Mouse (Mus musculus): Measurements from ENCODE around the gene Scly. TPM values are rescaled to one million over a fixed set of nuclear protein-coding genes. Genes with fewer than 3 reads are reported as not detected.
A peak's percentile ranks its signal among the peaks of the same experiment; 100 is the strongest.

Gene Scly
- total RNA-seq, 2 experiments from 2014 or later: 13.7 TPM

DNA sequence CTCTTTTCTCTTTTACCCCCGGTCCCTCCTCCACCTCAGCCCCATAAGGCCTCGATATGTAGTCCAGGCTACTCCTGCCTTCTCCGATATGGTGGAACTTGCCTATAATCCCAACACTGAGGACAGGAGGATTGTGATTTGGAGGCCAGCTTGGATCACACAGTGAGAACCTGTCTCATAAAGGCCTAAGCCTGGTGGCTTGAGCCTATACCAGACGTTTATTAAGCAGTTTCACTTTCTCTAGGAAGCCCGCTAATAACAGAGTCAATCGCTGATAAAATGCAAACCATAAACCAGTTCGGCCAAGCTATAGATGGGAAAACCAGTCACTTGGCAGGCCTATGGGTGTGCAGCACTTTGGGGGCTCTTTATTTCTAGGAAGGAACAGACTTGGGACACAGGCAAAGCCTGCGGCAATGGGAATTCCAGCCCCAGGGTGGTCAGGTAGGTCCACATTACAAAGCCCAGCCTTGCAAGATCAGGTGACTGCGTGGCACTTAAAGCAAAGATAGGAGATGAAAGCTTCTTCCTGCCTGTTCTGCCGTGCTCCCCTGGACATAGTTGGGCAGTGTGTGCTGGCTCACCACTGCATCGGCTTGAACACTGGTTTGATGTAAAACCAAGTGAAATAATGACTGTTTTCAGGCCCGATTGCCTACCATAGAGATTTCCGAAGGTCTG lies 1.0 kb downstream of the Scly start:
- DNase-seq: no peak
- intact Hi-C loops (cut with DNase I): loop anchor here (2.0 kb wide), 1 partner anchor 48 kb away; the partner anchor contains the start of gene Ube2f

DNA sequence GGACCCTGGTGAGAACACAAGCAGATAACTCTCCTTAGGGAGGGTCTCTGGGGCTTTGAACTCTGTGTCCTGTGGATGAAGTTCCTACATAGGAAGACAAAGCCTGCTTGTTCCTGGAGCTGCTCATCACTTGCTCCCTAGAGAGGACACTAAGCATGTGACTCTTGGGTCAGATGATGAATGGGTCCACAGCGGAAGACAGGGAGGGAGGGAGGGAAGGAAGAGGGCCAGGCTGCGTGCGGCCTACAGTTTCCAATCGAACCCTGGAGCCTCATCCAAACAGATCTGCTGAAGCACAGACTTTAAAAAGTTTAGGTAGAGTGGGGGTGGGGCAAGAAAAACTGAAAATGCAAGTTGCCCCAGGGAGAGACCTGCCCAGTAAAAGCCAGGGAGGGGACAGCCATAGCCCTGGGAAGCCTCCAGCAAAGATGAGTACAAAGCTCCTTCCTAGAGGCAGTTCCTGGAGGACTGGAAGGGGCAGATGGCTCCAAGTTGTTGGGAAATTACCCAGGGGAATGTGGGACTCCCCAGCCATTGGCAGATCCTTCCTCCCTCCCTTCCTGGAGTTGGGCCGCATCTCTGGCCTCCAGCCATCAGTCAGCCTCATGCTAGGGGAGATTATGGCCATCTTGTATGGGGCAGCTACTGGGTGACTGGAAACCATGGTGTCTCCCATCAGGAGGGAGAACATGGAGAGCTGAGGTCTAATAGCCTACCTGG lies 1.7 kb downstream of the Scly start:
- intact Hi-C loops (cut with DNase I): loop anchor here (2.0 kb wide), 1 partner anchor 49 kb away; the partner anchor contains the start of gene Ube2f
- DNase-seq: peak; percentile 33 to 45

DNA sequence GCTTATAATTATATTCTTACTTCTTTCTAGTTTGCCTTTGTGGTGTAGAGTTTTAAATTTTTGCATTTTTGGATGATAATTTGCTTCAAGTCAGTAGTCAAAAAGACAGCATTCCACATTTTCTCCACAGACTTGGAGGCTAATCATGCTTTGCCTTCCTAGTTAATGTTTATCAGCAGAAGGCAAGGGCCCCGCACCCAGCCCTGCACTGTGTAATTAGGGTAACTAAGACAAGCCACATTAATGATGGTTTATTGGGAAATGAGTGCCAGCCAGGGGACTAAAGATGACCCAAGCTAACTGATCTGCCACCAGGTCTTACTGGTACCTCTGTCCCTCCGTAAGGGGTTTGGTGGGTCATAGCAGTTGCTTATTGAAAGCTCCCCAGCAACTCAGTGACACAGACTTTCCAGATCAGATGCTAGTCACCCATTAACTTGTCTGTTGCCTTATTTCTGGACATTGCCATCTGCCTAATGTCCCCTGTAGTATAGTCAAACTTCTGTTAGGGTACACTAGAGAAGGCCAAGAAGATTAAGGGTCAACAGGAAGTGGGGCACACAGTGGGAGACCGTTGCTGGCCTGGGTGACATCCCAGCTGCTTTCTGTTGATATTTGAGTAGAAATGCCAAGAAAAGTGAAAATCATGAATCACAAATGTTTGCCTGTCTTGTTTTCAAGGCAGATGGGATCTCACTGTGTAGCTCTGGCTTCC lies 3.2 kb downstream of the Scly start:
- intact Hi-C loops (cut with DNase I): no loop called here

DNA sequence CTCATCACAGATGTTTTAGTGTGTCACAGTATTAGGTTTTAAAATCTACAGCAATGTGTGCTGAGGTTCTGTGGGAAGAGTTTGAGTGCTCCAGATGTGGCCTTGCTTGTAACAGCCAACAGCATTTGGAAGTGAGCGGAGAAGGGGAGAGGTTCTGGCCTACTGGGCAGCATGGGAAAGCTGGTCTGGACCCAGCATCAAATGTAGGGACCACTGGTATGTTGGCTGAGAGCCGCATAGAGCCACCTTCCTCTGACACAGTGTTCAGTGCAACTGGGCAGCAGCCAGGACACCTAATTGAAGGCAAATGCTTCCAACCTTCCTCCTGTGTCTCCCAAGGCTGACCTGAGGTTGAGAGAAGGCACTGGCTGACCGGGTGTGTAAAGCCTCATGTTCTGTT lies 3.9 kb downstream of the Scly start:
- intact Hi-C loops (cut with DNase I): no loop called here
- no peak for DNase-seq

More for the DNA sequence above, 3.2 kb downstream of the Scly start:
- peak in 1 of 2 experiments; percentile 12 for DNase-seq

DNA sequence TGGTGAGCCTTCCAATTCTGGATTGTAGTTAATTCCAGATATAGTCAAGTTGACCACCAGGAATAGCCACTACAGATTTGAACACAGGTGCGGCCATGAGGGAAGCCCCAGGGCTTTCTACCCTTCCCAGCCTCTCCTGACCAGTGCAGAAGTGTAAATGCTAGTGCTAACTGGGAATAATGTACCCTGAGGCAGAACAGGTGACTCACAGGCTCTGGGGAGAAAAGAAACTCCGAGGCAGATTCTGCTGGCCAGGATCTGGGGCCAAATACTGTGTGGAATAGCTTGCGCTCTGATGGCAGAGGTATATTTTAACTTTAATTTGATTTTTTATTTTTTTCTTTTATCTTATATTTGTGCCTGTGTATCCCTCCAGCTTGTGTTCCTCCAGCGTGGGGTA lies 6.5 kb downstream of the Scly start:
- no peak for DNase-seq
- intact Hi-C loops (cut with DNase I): no loop called here

DNA sequence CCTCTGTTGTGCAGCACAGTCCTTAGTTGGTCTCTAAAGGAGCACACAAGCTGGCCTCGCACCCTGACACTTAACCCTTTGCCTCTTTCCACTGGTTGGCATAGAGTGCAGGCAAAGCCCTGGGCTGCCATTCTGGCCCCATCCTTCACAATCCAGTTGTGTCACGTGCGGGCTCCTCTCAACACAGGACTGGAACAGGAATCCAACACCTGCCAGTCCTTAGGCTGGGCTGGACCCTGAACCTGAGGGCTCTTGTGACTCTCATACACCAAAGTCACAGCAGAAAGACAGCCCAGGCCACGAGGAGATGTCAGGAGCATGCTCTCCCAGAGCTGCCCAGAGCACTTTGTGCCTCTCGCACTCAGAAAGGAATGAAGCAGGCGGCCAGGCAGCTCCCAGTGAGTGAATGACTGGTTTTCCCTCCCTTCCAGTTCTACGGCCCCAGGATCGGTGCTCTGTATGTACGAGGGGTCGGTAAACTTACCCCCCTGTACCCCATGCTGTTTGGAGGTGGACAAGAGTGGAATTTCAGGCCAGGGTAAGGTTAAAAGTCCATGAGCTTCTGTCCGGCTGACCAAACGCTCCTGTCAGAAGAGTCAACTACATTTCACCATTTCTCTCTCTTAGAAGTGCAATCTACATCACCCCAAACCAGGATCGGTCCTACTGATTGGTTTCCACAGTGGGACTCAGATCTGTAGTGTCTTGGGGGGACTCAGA lies 11.4 kb downstream of the Scly start:
- no peak for DNase-seq
- intact Hi-C loops (cut with DNase I): no loop called here

DNA sequence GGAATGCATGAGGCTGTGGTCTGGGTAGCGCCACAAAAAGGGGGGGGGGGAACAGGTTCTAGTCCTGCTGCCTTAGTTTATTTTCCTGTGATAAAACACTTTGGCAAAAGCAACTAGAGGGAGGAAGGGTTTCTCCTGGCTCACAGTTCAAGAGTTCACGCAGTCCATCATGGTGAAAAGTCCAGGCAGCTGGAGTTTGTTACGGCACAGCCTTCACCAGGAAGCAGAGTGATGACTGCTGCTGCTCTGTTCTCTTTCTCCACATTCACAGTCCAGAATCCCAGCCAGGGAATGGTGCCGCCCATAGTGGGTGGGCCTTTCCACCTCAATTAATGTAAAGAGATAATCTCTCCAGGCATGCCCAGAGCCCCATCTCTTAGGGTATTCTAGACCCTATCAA lies 14.1 kb downstream of the Scly start:
- intact Hi-C loops (cut with DNase I): no loop called here
- DNase-seq: no peak

DNA sequence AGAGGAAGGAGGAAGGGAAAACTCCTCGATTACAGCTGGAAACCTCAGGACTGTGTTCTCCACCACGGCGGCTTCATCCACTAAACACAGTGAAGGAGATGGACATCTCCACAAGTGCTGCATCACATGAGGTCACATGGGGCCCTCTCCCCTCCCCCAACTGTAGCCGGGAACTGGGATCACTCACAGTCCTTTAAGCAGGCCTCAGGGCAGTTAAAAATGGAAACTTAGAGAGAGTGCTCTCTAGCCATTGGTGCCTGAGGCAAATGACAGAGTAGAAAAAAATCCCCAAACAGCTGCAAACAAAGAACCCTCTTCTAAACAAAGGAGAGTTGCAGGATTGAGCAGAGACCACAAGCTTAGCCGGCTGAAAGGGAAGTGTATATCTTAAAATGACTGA lies 15.1 kb downstream of the Scly start:
- intact Hi-C loops (cut with DNase I): no loop called here
- DNase-seq: peak; percentile 48 to 53

DNA sequence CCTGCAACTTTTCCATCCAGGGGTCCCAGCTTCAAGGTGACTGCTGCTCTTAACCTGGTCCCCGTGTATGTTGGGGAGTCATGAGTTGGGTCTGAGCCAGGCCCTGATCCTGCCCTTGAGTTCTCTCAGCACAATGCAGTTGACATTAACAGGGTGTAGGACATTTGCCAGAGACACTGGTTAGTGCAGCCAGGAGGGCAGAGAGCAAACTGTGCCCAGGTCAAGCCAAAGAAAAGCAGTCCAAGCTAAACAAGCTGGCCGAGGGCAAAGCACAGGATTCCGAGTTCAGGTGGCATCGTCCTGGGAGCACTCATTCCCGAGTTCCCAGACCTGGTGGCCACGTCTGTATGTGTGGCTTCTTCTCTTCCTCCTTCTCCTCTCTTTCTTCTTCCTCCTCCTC lies 19.5 kb downstream of the Scly start:
- intact Hi-C loops (cut with DNase I): no loop called here
- no peak for DNase-seq

DNA sequence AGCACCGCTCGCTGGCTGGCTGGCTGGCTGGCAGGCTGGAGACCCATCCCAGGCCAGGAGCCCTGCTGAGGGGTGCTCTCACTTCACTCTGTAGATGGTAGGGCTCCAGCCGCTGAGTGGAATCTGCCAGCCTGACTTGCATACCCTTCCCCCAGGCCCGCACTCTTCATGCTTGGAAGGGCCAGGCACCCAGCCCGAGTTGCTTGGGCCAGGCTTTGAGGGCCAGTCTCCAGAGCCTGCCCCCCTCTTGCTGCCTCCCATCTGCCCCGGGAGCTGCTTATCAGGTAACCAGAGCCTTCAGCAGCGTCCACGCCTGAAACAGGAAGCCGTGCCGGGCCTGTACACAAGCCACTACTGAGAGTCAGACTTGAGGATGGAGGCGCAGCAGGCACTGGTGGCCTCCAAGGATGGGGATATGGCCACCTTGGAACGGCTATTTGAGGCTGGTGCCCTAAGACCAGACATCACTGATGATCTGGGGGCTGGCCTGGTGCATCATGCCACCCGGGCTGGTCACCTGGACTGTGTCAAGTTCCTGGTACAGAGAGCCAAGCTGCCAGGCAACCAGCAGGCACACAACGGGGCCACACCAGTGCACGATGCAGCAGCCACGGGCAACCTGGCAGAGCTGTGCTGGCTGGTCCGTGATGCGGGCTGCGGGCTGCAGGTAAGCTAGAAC lies 23.8 kb downstream of the Scly start, which contains the start of gene Espnl:
TSS of gene Espnl (plus strand) at position 316 of the 679 bp plus-strand sequence.
- intact Hi-C loops (cut with DNase I): no loop called here
- DNase-seq: peak; percentile 39 to 43

DNA sequence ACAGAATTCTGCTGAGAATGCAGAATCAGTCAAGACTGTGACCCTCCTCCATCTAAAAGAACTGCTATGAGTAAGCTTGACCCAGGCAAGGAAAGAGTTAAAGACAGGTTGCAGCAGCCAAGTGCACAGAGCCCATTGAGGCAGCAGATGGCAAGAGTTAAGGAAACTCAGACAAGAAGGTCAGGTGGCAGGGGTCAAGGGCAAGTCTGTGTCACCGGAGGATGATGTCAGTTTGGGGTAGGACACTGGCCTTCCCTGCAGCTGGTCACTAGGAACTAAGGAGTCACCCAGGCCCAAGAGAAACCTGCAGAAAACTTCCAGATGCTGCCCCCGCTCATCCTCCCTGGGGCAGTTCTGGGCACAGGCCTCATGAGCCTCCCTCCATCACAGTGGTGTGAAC lies 26.5 kb downstream of the Scly start:
- intact Hi-C loops (cut with DNase I): no loop called here

DNA sequence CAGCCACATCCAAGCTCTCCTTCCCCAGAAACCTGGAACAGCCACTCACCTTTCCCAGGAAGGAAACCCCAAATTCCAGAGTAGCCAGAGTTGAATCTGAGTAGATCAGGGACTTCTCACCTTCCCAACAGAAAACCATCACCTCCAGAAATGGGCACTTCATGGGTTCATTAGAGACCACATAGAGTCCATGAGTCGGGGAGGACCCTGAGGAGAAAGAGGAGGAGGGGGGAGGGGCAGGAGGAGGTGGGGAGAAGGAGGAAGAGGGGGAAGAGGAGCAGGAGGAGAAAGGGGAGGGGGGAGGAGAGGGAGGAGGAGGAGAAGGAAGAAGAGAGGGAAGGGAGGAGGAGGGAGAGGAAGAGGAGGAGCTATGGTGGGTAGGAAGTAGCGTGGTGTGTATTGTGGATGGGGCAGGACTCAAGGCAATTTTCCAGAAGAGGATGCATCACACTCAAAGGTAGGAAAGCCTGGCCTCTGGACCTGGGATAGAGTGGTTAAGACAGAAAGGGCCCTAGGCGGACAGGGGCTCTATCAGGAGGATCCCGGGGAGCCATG lies 27.4 kb downstream of the Scly start:
- no peak for DNase-seq
- intact Hi-C loops (cut with DNase I): no loop called here

More for the DNA sequence above, 26.5 kb downstream of the Scly start:
- no peak for DNase-seq

DNA sequence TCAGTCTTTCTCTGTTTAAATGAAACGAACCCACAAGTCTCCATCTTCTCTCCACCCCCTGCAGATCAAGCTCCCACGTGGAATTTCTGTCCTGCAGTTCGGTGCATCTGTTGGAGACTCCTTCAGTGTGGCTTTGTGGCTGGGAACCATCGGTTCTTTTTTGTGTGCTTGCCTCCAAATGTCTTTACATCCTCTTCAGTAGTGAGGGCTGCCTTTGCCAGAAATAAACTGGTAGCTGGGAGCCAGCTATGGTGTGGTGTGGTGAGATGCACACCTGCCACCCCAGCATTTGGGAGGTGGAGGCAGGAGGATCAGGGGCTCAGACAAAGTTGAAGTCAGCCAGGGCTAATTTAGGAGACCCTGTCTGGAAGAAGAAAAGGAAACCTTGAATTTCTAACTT lies 34.0 kb downstream of the Scly start:
- intact Hi-C loops (cut with DNase I): no loop called here
- no peak for DNase-seq

DNA sequence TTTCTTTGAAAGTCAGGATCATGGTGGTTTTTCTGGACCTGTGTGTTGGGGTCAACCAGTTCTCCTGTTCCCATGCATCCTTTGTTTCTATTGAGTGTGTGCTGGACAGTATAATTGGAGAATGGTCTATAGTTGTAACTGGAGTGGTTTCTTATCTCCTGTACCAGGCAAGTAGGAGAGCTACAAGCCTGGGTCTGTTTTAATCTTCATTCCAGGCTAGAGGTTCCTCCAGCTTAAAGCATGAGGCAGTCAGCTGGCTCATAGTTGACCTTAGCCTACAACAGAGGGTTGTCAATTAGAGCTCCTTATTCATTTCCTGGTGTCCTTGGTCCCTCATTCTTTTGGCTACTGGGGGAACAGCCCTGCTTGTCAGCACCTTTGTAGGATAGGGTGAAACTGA lies 35.4 kb downstream of the Scly start:
- DNase-seq: no peak
- intact Hi-C loops (cut with DNase I): no loop called here

DNA sequence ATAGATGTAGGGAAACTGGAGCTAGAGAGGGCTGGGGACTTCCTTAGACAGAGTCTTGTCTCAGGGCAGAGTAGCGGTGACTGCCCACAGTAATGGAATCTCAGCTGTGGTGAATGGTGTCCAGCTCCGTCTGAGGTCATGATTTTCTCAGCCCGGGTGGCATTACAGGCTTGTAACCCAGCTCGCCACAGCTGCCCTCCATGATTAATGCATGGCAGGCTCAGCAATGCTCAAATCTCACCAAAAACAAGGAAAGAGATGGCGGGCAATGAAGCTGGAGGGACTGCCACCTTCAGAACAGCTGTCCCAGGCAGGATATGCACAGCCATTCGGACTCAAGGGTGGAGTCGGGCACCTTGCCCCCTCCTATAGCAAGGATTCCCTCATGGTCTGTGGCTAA lies 39.2 kb downstream of the Scly start:
- intact Hi-C loops (cut with DNase I): no loop called here

DNA sequence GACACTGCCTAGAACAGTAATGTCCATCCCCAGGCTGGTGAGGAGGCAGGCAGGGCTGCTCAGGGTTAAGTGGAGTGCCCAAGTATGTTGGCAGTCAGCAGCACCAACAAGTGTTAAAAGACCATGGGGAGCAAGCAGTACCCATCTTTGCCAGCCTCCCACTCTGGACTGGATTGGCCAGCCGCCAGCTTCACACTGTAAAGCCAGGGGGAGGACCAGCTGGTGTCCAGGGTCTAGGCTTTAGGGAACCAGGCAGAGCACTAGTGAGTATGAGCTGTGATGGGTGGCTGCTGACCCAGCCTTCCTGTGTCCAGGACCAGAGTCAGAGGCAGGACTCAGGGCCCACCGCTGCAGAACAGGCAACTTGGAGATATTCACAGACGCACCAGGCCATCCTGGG lies 45.9 kb downstream of the Scly start:
- no peak for DNase-seq
- intact Hi-C loops (cut with DNase I): no loop called here

More for the DNA sequence above, 39.2 kb downstream of the Scly start:
- no peak for DNase-seq

DNA sequence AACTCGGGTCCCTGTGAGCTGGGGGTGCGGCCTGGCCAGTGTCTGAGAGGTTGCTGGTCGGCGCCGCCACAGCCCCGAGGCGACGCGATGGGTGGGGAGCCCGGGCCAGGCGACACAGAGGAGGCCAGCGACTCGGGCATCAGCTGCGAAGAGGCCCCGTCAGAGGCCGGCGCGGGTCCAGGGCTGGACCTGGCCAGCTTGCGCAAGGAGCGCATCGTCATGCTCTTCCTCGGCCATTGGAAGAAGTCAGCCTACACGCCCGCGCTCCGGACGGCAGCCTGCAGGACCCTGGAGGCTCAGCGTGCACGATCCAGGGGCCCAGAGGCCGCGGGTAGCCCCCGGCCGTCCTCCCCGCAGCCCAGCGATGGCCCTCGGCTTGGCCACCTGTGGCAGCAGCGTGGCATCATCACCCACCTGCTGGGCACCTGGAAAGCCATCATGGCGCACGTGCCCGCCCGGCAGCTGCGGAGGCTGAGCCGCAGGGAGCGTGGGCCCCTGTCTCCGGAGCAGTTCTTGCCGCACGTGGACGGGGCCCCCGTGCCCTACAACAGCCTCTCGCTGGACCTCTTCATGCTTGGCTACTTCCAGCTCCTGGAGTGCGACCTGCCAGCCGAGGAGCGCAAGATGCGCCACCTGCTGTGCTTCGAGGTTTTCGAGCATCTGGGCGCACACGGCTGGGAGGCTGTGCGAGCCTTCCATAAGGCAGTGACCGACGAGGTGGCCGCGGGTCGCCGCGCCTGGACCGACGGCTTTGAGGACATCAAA lies 47.0 kb downstream of the Scly start:
- intact Hi-C loops (cut with DNase I): loop anchor here (5.0 kb wide), 1 partner anchor 137 kb away; no protein-coding TSS in a partner anchor
- DNase-seq: peak; percentile 35 to 36

DNA sequence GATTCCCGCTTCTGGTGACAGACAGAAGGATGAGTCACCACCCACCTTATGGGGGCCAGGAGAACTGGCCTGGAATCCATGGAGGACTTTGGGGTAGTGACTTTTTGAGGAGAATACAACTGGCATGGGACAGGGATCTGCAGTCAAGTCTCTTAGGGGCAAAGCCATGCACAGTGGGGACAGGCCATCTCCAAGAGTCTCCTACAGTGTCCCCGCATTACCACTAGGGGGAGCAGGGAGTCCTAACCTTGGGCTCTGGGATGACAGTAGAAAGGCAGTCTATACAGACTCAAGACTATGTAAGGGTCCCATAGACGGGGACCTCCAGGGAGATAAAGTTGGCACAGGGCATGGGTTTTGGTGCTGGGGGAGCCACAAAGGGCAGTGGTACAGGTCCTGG lies 48.8 kb downstream of the Scly start:
- intact Hi-C loops (cut with DNase I): loop anchor here (2.0 to 5.0 kb wide), 2 partner anchors 34 to 135 kb away; no protein-coding TSS in a partner anchor
- peak; percentile 76 to 85 for DNase-seq

DNA sequence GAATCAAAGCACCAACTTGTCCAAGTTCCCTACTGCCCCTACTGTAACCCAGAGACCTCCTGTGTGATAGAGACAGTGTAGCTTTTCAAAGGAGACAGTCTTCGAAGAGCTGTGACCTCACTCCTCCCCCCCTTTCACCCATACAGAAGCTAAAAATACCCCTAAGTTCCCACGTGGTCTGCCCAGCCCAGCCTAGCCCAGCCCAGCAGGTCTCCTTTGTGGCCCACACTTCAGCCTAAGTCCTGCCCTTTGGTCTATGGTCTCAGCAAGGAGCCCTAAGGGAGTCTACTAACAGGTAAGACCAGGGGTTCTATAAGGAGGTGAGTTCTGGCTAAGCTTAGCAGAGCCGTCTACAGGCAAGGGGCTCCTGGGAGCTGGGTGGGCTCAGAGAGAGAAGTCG lies 52.7 kb downstream of the Scly start, which contains the start of gene Klhl30:
TSS of gene Klhl30 (plus strand) at position 176 of the 400 bp plus-strand sequence.
- intact Hi-C loops (cut with DNase I): no loop called here
- DNase-seq: peak; percentile 67 to 75
